Mouse (Mus musculus): ENCODE measurements around the gene Fthl17e. TPM values are rescaled to one million over a fixed set of nuclear protein-coding genes. Genes with fewer than 3 reads are reported as not detected.

The Fthl17e gene
- polyA plus RNA-seq, 1 experiment from 2014 or later = not detected

Other genes starting within 250 kb of the Fthl17e start
- not detected in 2 replicates for gene Ssxb5, start 229.8 kb upstream of the Fthl17e start, polyA plus RNA-seq (2015; fragmentation: Nextera tagmentation; extraction: Ambion mirVana)
- not detected in 2 replicates for gene Gm6592, start 189.5 kb upstream of the Fthl17e start, polyA plus RNA-seq (2015; fragmentation: Nextera tagmentation; extraction: Ambion mirVana)
- not detected in 2 replicates for gene Gm5751, start 159.2 kb upstream of the Fthl17e start, polyA plus RNA-seq (2015; fragmentation: Nextera tagmentation; extraction: Ambion mirVana)
- 2.0 and 2.6 TPM in 2 replicates for gene B630019K06Rik, start 141.1 kb upstream of the Fthl17e start, polyA plus RNA-seq (2015; fragmentation: Nextera tagmentation; extraction: Ambion mirVana)
- not detected in 2 replicates for gene Fthl17b, start 70.5 kb upstream of the Fthl17e start, polyA plus RNA-seq (2015; fragmentation: Nextera tagmentation; extraction: Ambion mirVana)
- not detected in 2 replicates for gene Fthl17c, start 56.9 kb upstream of the Fthl17e start, polyA plus RNA-seq (2015; fragmentation: Nextera tagmentation; extraction: Ambion mirVana)
- not detected in 2 replicates for gene Fthl17d, start 46.7 kb upstream of the Fthl17e start, polyA plus RNA-seq (2015; fragmentation: Nextera tagmentation; extraction: Ambion mirVana)
- gene Fthl17f, start 29.5 kb downstream of the Fthl17e start, polyA plus RNA-seq (2015; fragmentation: Nextera tagmentation; extraction: Ambion mirVana) = not detected in 2 replicates
- not detected in 2 replicates for gene 4930402K13Rik, start 71.1 kb downstream of the Fthl17e start, polyA plus RNA-seq (2015; fragmentation: Nextera tagmentation; extraction: Ambion mirVana)
- gene Lancl3, start 166.4 kb downstream of the Fthl17e start, polyA plus RNA-seq (2015; fragmentation: Nextera tagmentation; extraction: Ambion mirVana) = 1.3 and 2.1 TPM in 2 replicates
- gene Gm14862, start 223.4 kb downstream of the Fthl17e start, polyA plus RNA-seq (2015; fragmentation: Nextera tagmentation; extraction: Ambion mirVana) = 0.28 TPM in 1 of 2 replicates, not detected in the other
- gene Xk, start 239.3 kb downstream of the Fthl17e start, polyA plus RNA-seq (2015; fragmentation: Nextera tagmentation; extraction: Ambion mirVana) = 5.1 and 5.5 TPM in 2 replicates